Mouse (Mus musculus) heart, embryonic 16.5 days (tissue): ENCODE measurements around the gene Prkch. TPM values are rescaled to one million over a fixed set of nuclear protein-coding genes. Genes with fewer than 3 reads are reported as not detected.

Source experiments
- ATAC-seq: fragments of 200-750 bp; cut with Nextera tagmentation; replicated peaks from 2 replicates; pipeline ENCODE4 v1.8.0; 2017; ENCODE audit warnings: moderate number of reproducible peaks; ENCODE audit not compliant: insufficient read depth, low FRiP score; ENCODE audit errors: extremely low read depth
- H3K27ac ChIP-seq: fragments of 300-500 bp; sonication (generic); 2 replicates; pipeline ENCODE4 v1.5.1; 2014; ENCODE audit warnings: mild to moderate bottlenecking, low read length, control low read depth, moderate library complexity
- H3K27me3 ChIP-seq: fragments of 300-500 bp; sonication (generic); 2 replicates; pipeline ENCODE4 v1.6.1; 2014; ENCODE audit warnings: low read length, mixed read lengths; ENCODE audit not compliant: control insufficient read depth, insufficient read depth
- H3K36me3 ChIP-seq: fragments of 300-500 bp; sonication (generic); 2 replicates; pipeline ENCODE4 v1.6.1; 2014; ENCODE audit not compliant: control insufficient read depth, insufficient read depth
- H3K4me1 ChIP-seq: fragments of 300-500 bp; sonication (generic); 2 replicates; pipeline ENCODE4 v1.6.1; 2014; ENCODE audit warnings: low read length, mixed read lengths; ENCODE audit not compliant: control insufficient read depth, insufficient read depth
- H3K4me2 ChIP-seq: fragments of 300-500 bp; sonication (generic); 2 replicates; pipeline ENCODE4 v1.6.1; 2014; ENCODE audit warnings: low read depth, mild to moderate bottlenecking, control low read depth, low read length
- H3K4me3 ChIP-seq: fragments of 300-500 bp; sonication (generic); 2 replicates; pipeline ENCODE4 v1.5.1; 2014; ENCODE audit warnings: mild to moderate bottlenecking, control low read depth, low read length
- H3K9ac ChIP-seq: fragments of 300-500 bp; sonication (generic); 2 replicates; pipeline ENCODE4 v1.6.1; 2014; ENCODE audit warnings: low read length, control low read depth
- H3K9me3 ChIP-seq: fragments of 300-500 bp; sonication (generic); replicated peaks from 2 replicates; pipeline ENCODE4 v1.6.1; 2016; ENCODE audit warnings: low read length; ENCODE audit not compliant: control insufficient read depth
- WGBS: fragments of 180-500 bp; shearing (Covaris S2); extraction: QIAGEN DNeasy Blood & Tissue Kit; methylation state at CpG from one replicate; pipeline ENCODE4 v1.1.7; 2014; 5-methylcytosine and 5-hydroxymethylcytosine counted together
- polyA plus RNA-seq: library from polyadenylated mRNA; unstranded; fragments of >200 nt; fragmentation: Nextera tagmentation; extraction: Ambion mirVana; gene quantifications from 2 replicates; pipeline ENCODE4 v1.2.1, GENCODE M21; 2015

Prkch gene
- polyA plus RNA-seq, 1 experiment from 2014 or later, result 15.2 TPM

- H3K4me2 ChIP-seq, result no peak overlapping the region
- H3K27ac ChIP-seq, result no peak overlapping the region
- ATAC-seq, result no peak
- H3K36me3 ChIP-seq, result no peaks in the 10 kb centered on the region
- no peak overlapping the region for H3K4me3 ChIP-seq
- peaks cover 14% of the 10 kb centered on the region for H3K4me1 ChIP-seq
- no peaks in the 10 kb centered on the region for H3K27me3 ChIP-seq
- no peaks in the 10 kb centered on the region for H3K9me3 ChIP-seq
- 68% methylated on average over 4 of the region's 4 CpGs for WGBS
- H3K9ac ChIP-seq, result no peak overlapping the region
These were observed 15.9 kb downstream of the Prkch start for GRCm38 (mm10) chr12:73600457-73600856.

DNA sequence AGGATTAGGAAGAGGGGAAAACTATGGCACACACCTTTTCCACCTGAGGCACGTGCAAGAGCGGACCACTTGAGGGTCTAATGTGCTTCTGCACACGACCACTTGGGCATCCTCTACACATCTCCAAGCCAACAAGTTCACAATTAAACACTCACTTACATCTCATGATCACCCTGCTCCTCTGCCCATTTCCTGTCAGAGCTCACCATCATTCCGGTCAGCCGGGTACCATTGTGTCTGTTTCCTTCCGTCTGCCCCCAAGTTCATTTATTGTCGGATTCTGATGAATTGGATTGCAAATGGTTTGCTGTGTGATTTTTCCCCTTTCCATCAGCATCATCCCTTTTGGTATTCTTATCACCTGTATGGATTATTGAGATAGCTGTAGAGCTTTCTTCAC is 18.4 kb downstream of the Prkch start:
- no peak for ATAC-seq
- Histone ChIP-seq H3K9me3 (no peaks in the 10 kb centered on the region), H3K4me2 (no peak overlapping the region), H3K9ac (no peak overlapping the region), H3K27ac (0 out of 2 replicates have a peak overlapping the region, but pooled peaks have one; percentile 30), H3K4me1 (peaks cover 16% of the 10 kb centered on the region), H3K27me3 (no peaks in the 10 kb centered on the region), H3K4me3 (no peak overlapping the region), H3K36me3 (no peaks in the 10 kb centered on the region)
- WGBS, result 75% methylated on average over 7 of the region's 7 CpGs

DNA sequence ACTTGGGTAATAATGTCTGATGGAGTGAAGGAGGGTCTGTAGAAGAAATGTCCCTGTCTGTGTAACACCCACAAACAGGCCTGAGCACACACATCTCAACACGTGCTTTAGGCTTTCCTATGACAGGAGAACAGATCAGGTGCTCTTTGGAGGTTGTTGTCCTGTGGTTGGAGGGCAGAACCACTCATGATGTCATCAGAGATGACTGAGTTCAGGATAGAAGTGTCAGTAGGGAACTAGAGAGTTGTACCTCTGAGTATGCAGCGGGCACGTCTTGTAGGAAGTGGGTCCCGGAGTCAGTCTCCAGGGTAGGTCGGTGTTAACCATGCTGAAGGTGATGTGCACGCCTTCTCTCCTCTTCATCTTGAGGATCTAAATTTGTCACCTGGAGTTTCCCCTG is 19.1 kb downstream of the Prkch start:
- no peak overlapping the region for H3K9ac ChIP-seq
- peaks cover 16% of the 10 kb centered on the region for H3K4me1 ChIP-seq
- peak overlapping the region; percentile 30; the same call in 1 of the 2 replicates for H3K27ac ChIP-seq
- no peak overlapping the region for H3K4me3 ChIP-seq
- ATAC-seq, result no peak
- H3K36me3 ChIP-seq, result no peaks in the 10 kb centered on the region
- no peaks in the 10 kb centered on the region for H3K27me3 ChIP-seq
- no peak overlapping the region for H3K4me2 ChIP-seq
- 74% methylated on average over 6 of the region's 6 CpGs for WGBS
- no peaks in the 10 kb centered on the region for H3K9me3 ChIP-seq

- Histone ChIP-seq H3K4me3 (no peak overlapping the region), H3K4me1 (peaks cover 16% of the 10 kb centered on the region), H3K9ac (no peak overlapping the region), H3K9me3 (no peaks in the 10 kb centered on the region), H3K36me3 (no peaks in the 10 kb centered on the region), H3K27me3 (no peaks in the 10 kb centered on the region), H3K27ac (no peak overlapping the region), H3K4me2 (no peak overlapping the region)
- 57% methylated on average over 12 of the region's 12 CpGs for WGBS
- peak; percentile 30; the same call in 1 of the 2 replicates for ATAC-seq
These were observed 20.2 kb downstream of the Prkch start for GRCm38 (mm10) chr12:73604762-73605161.

DNA sequence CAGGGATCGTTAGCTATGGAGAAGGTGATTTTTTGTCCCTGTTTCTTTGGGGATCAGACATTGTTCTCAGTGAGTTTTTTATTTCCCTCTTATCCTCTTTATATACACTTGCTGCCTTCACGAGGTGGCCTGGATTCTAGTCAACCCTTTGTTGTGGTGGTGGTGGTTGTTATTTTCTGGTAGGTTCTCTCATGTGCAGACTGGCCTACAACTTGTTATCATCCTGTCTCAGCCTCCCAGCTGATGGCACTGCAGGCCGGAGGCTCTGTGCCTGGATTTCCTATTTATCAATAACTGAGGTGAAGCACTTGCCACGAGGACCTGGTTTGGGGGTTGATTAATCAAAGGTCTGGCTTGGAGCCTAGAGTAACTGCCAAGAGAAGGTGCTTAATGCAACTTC is 20.6 kb downstream of the Prkch start:
- H3K9me3 ChIP-seq, result no peaks in the 10 kb centered on the region
- H3K27me3 ChIP-seq, result no peaks in the 10 kb centered on the region
- no peak overlapping the region for H3K9ac ChIP-seq
- H3K27ac ChIP-seq, result no peak overlapping the region
- H3K36me3 ChIP-seq, result no peaks in the 10 kb centered on the region
- no peak overlapping the region for H3K4me3 ChIP-seq
- peaks cover 16% of the 10 kb centered on the region for H3K4me1 ChIP-seq
- ATAC-seq, result no peak
- no peak overlapping the region for H3K4me2 ChIP-seq
- 57% methylated on average over 4 of the region's 4 CpGs for WGBS

GRCm38 (mm10) chr12:73607381-73608064 is 22.9 kb downstream of the Prkch start:
- Histone ChIP-seq H3K27ac (peak overlapping the region; percentile 36; the same call in 1 of the 2 replicates), H3K4me1 (peaks cover 15% of the 10 kb centered on the region), H3K4me2 (no peak overlapping the region), H3K4me3 (no peak overlapping the region), H3K9ac (no peak overlapping the region), H3K9me3 (no peaks in the 10 kb centered on the region), H3K27me3 (no peaks in the 10 kb centered on the region), H3K36me3 (no peaks in the 10 kb centered on the region)
- ATAC-seq, result no peak
- 56% methylated on average over 13 of the region's 13 CpGs for WGBS

DNA sequence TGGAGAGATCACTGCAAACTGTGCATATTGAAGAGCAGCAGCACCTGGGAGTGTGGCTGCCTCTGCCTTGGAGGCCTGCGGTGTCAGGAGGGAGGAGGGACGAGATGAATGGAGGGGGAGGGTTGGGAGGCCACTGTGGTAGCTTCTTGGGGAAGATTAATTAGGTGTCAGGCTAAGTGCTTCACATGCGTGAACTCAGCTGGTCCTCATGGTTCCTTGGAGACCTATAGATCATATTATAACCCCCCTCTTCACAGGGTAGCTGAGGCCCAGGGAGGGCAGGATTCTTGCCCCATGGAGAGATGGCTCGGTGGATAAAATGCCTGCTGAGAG is 23.4 kb downstream of the Prkch start:
- Histone ChIP-seq H3K4me2 (no peak overlapping the region), H3K9me3 (no peaks in the 10 kb centered on the region), H3K27ac (peak overlapping the region; percentile 36; the same call in 1 of the 2 replicates), H3K4me3 (no peak overlapping the region), H3K9ac (no peak overlapping the region), H3K27me3 (no peaks in the 10 kb centered on the region), H3K36me3 (no peaks in the 10 kb centered on the region), H3K4me1 (peaks cover 17% of the 10 kb centered on the region)
- WGBS, result 30% methylated on average over 4 of the region's 4 CpGs
- ATAC-seq, result 0 out of 2 replicates have a peak, but pooled peaks have one; percentile 31

- 79% methylated on average over 3 of the region's 3 CpGs for WGBS
- Histone ChIP-seq H3K4me1 (peaks cover 11% of the 10 kb centered on the region), H3K36me3 (no peaks in the 10 kb centered on the region), H3K4me2 (no peak overlapping the region), H3K27me3 (no peaks in the 10 kb centered on the region), H3K9ac (no peak overlapping the region), H3K4me3 (no peak overlapping the region), H3K27ac (no peak overlapping the region), H3K9me3 (no peaks in the 10 kb centered on the region)
- no peak for ATAC-seq
These were observed 24.7 kb downstream of the Prkch start for GRCm38 (mm10) chr12:73609262-73609661.

- Histone ChIP-seq H3K4me1 (peaks cover 11% of the 10 kb centered on the region), H3K9ac (no peak overlapping the region), H3K4me3 (no peak overlapping the region), H3K9me3 (no peaks in the 10 kb centered on the region), H3K36me3 (no peaks in the 10 kb centered on the region), H3K27ac (no peak overlapping the region), H3K27me3 (no peaks in the 10 kb centered on the region), H3K4me2 (no peak overlapping the region)
- WGBS, result 73% methylated on average over 18 of the region's 18 CpGs
- 0 out of 2 replicates have a peak, but pooled peaks have one; percentile 12 for ATAC-seq
These were observed 25.3 kb downstream of the Prkch start for GRCm38 (mm10) chr12:73609676-73610545.
